Mouse (Mus musculus): Measurements from ENCODE around the gene Il10. TPM values are rescaled to one million over a fixed set of nuclear protein-coding genes. Genes with fewer than 3 reads are reported as not detected.

Il10 gene
- polyA plus RNA-seq, 1 experiment: 0.09 TPM

GRCm38 (mm10) chr1:131002561-131002960 lies 17.1 kb upstream of the Il10 start:
- Histone ChIP-seq H3K4me1 (replicated peaks; ENCODE audit: control insufficient read depth, insufficient read depth, low read length) (no peaks in the 10 kb centered on the region), H3K27ac (ENCODE audit: control insufficient read depth, insufficient read depth, low read length) (no peak overlapping the region), H3K4me3 (ENCODE audit: control insufficient read depth, insufficient read depth, low read length) (no peak overlapping the region), H3K27me3 (ENCODE audit: control insufficient read depth, insufficient read depth, low read length) (no peaks in the 10 kb centered on the region), H3K36me3 (ENCODE audit: control insufficient read depth, insufficient read depth, low read length) (no peaks in the 10 kb centered on the region)
- 100% methylated on average over 2 of the region's 2 CpGs for WGBS
- TF ChIP-seq POLR2A (IDR thresholded peaks at IDR 0.05; ENCODE audit: control insufficient read depth, extremely low read depth, insufficient read depth, low read length, poor library complexity) (no peak), CTCF (IDR thresholded peaks at IDR 0.05; ENCODE audit: borderline replicate concordance, control insufficient read depth, extremely low read depth, insufficient read depth, low read length, poor library complexity) (no peak)
- DNase-seq: no peak

- Histone ChIP-seq H3K36me3 (ENCODE audit: control insufficient read depth, insufficient read depth, low read length) (no peaks in the 10 kb centered on the region), H3K4me3 (ENCODE audit: control insufficient read depth, insufficient read depth, low read length) (no peak overlapping the region), H3K4me1 (replicated peaks; ENCODE audit: control insufficient read depth, insufficient read depth, low read length) (no peaks in the 10 kb centered on the region), H3K27me3 (ENCODE audit: control insufficient read depth, insufficient read depth, low read length) (no peaks in the 10 kb centered on the region), H3K27ac (ENCODE audit: control insufficient read depth, insufficient read depth, low read length) (no peak overlapping the region)
- 87% methylated on average over 17 of the region's 17 CpGs for WGBS
- TF ChIP-seq CTCF (IDR thresholded peaks at IDR 0.05; ENCODE audit: borderline replicate concordance, control insufficient read depth, extremely low read depth, insufficient read depth, low read length, poor library complexity) (no peak), POLR2A (IDR thresholded peaks at IDR 0.05; ENCODE audit: control insufficient read depth, extremely low read depth, insufficient read depth, low read length, poor library complexity) (no peak)
- no peak for DNase-seq
Observed at GRCm38 (mm10) chr1:131003037-131003922, 16.4 kb upstream of the Il10 start.

DNA sequence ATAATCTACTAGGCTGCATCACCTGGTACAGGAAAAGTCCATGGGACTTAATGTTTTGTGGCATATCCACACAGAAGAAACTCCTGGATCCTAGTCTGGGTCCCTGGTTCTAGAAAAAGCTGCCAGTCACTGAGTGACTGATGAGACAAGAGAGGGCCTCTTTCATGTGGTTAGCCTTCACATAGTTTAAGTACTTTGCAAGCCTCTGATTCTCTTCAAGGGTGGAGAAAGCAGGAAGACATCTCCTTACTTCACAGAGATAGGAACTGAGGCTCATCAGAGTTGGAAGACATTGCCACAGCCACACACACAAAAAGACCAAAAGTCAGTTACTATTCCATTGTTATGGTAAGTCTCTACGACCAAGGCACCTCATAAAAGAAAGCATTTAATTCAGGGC lies 13.6 kb upstream of the Il10 start:
- H3K27me3 ChIP-seq (ENCODE audit: control insufficient read depth, insufficient read depth, low read length): no peaks in the 10 kb centered on the region
- 2% methylated on average over 1 of the region's 1 CpGs for WGBS
- no peaks in the 10 kb centered on the region for H3K36me3 ChIP-seq (ENCODE audit: control insufficient read depth, insufficient read depth, low read length)
- no peaks in the 10 kb centered on the region for H3K4me1 ChIP-seq (replicated peaks; ENCODE audit: control insufficient read depth, insufficient read depth, low read length)
- no peak for TF ChIP-seq POLR2A (IDR thresholded peaks at IDR 0.05; ENCODE audit: control insufficient read depth, extremely low read depth, insufficient read depth, low read length, poor library complexity)
- DNase-seq: no peak
- no peak overlapping the region for H3K27ac ChIP-seq (ENCODE audit: control insufficient read depth, insufficient read depth, low read length)
- H3K4me3 ChIP-seq (ENCODE audit: control insufficient read depth, insufficient read depth, low read length): no peak overlapping the region

DNA sequence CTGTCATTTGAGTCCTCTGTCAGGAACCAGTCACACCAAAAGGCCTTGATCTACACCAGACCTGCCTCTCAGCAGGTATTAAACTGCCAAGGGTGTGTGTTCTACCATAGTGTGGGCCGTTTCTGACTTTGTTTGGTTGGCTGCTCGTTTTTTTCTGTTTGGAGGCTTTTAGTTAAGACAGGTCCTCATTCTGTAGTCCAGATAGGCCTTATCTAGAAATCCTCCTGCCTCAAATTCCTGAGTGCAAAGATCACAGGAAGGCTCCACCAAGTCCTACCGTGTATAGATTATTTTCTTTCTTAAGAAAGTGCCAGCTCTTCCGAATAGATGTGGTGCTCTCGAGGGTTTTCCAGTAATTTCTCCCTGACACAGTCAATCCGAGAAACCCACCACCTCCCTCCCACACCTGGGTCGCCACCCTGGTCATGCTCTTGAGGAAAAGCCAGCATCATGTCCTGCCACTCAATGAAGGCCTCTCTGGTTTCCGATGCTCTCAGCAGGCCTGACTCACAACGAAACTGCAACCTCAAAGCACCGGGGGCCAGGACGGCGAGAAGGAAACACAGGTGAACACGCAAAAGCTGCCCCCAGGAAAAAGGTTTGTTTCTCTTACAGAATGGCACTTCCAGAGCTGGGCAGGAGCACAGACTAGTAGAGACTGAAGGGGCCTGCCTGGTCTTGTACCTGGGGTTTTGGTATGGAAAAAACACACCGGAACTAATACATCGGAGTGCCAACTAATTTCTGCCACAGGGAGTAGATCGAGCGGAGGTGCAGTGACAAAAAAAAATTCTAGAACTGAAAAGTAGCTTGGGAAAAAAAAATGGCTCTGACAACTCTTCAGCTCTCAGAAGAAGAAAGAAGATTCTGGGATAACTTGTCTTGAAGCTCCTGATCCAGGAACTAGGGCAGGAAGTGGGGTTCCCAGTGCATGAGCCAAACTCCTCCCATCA lies 9.2 kb upstream of the Il10 start:
- Histone ChIP-seq H3K4me1 (replicated peaks; ENCODE audit: control insufficient read depth, insufficient read depth, low read length) (no peaks in the 10 kb centered on the region), H3K27me3 (ENCODE audit: control insufficient read depth, insufficient read depth, low read length) (no peaks in the 10 kb centered on the region), H3K36me3 (ENCODE audit: control insufficient read depth, insufficient read depth, low read length) (no peaks in the 10 kb centered on the region), H3K27ac (ENCODE audit: control insufficient read depth, insufficient read depth, low read length) (no peak overlapping the region), H3K4me3 (ENCODE audit: control insufficient read depth, insufficient read depth, low read length) (no peak overlapping the region)
- 81% methylated on average over 17 of the region's 17 CpGs for whole genome bisulfite sequencing
- DNase-seq: no peak
- no peak for TF ChIP-seq POLR2A (IDR thresholded peaks at IDR 0.05; ENCODE audit: control insufficient read depth, extremely low read depth, insufficient read depth, low read length, poor library complexity)
- TF ChIP-seq CTCF (IDR thresholded peaks at IDR 0.05; ENCODE audit: borderline replicate concordance, control insufficient read depth, extremely low read depth, insufficient read depth, low read length, poor library complexity): no peak

GRCm38 (mm10) chr1:131012494-131012893 lies 7.2 kb upstream of the Il10 start:
- DNase-seq: no peak
- 95% methylated on average over 8 of the region's 8 CpGs for WGBS
- H3K36me3 ChIP-seq (ENCODE audit: control insufficient read depth, insufficient read depth, low read length): no peaks in the 10 kb centered on the region
- TF ChIP-seq POLR2A (IDR thresholded peaks at IDR 0.05; ENCODE audit: control insufficient read depth, extremely low read depth, insufficient read depth, low read length, poor library complexity): no peak
- TF ChIP-seq CTCF (IDR thresholded peaks at IDR 0.05; ENCODE audit: borderline replicate concordance, control insufficient read depth, extremely low read depth, insufficient read depth, low read length, poor library complexity): no peak
- no peaks in the 10 kb centered on the region for H3K27me3 ChIP-seq (ENCODE audit: control insufficient read depth, insufficient read depth, low read length)
- H3K4me3 ChIP-seq (ENCODE audit: control insufficient read depth, insufficient read depth, low read length): no peak overlapping the region
- no peaks in the 10 kb centered on the region for H3K4me1 ChIP-seq (replicated peaks; ENCODE audit: control insufficient read depth, insufficient read depth, low read length)
- no peak overlapping the region for H3K27ac ChIP-seq (ENCODE audit: control insufficient read depth, insufficient read depth, low read length)

- no peak overlapping the region for H3K4me3 ChIP-seq (ENCODE audit: control insufficient read depth, insufficient read depth, low read length)
- no peak for DNase-seq
- no peak overlapping the region for H3K27ac ChIP-seq (ENCODE audit: control insufficient read depth, insufficient read depth, low read length)
- WGBS: 97% methylated on average over 5 of the region's 5 CpGs
- no peaks in the 10 kb centered on the region for H3K27me3 ChIP-seq (ENCODE audit: control insufficient read depth, insufficient read depth, low read length)
- TF ChIP-seq CTCF (IDR thresholded peaks at IDR 0.05; ENCODE audit: borderline replicate concordance, control insufficient read depth, extremely low read depth, insufficient read depth, low read length, poor library complexity) (no peak), POLR2A (IDR thresholded peaks at IDR 0.05; ENCODE audit: control insufficient read depth, extremely low read depth, insufficient read depth, low read length, poor library complexity) (no peak)
- H3K36me3 ChIP-seq (ENCODE audit: control insufficient read depth, insufficient read depth, low read length): no peaks in the 10 kb centered on the region
- H3K4me1 ChIP-seq (replicated peaks; ENCODE audit: control insufficient read depth, insufficient read depth, low read length): no peaks in the 10 kb centered on the region
Observed at GRCm38 (mm10) chr1:131013926-131014325, 5.7 kb upstream of the Il10 start.
